Mouse (Mus musculus): ENCODE measurements around the gene Apol6. TPM values are rescaled to one million over a fixed set of nuclear protein-coding genes. Genes with fewer than 3 reads are reported as not detected.

The Apol6 gene
- not detected in 4 replicates for total RNA-seq (2023; ENCODE audit: inconsistent age)

DNA sequence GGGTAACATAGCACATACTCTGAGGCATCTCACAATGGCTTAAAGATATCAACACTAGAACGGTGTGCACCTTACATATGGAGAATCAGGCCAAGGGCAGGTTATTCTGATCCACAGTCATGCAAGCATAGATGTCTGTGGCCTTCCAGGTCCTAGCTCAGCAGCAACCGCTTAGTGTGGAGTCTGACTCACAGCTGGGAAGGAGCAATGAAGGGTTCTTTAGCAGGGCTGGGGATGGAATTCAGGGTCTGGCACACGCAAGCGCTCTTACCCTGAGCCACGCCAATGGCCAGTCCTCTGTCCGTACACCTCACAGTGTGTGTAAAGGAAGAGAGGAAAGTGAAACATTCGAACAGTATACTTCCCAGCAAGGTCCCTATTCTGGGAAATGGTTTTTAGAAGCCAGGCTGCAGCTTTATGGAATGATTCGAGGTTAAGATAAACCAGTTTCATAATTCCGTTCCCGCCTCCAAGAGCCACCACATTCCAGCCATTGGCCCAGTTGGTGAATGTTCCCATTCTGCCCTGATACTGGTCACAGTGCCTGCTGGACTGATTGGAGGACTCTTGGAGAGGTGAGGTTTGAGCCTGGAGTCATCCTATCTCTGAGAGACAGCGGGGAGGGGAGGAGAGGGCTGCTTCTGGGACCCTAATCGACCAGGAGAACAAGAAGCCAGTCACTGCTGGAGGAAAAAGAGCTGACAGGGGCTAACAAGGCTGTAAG is at the start of gene Apol6:
Gene Apol6 (plus strand): TSS at position 133 of the 724 bp plus-strand sequence.

GRCm38 (mm10) chr15:77050570-77050969 is 6.0 kb downstream of the Apol6 start, which contains the start of gene Mb:
Gene Mb, minus strand, starts transcription at chr15:77050670.

Other genes with a start within 250 kb of the Apol6 start
- 7.7 to 11.2 TPM (median 9.8 TPM) in 4 replicates for gene Zfp251, start 173.3 kb upstream of the Apol6 start, total RNA-seq (2023; ENCODE audit: inconsistent age)
- 9.8 to 15.5 TPM (median 10.6 TPM) in 4 replicates for gene Zfp7, start 165.5 kb upstream of the Apol6 start, total RNA-seq (2023; ENCODE audit: inconsistent age)
- 1.3 to 1.5 TPM in 2 of 4 replicates, not detected in the others for gene Gm49527, start 165.4 kb upstream of the Apol6 start, total RNA-seq (2023; ENCODE audit: inconsistent age)
- gene Zfp647, start 119.3 kb upstream of the Apol6 start, total RNA-seq (2023; ENCODE audit: inconsistent age), result 1.7 to 2.7 TPM (median 2.0 TPM) in 4 replicates
- gene 1110038F14Rik, start 96.2 kb upstream of the Apol6 start, total RNA-seq (2023; ENCODE audit: inconsistent age), result 38.0 to 45.6 TPM (median 44.0 TPM) in 4 replicates
- not detected in 4 replicates for gene Mb, start 5.9 kb downstream of the Apol6 start, total RNA-seq (2023; ENCODE audit: inconsistent age)